Mouse (Mus musculus): ENCODE results near the gene Stx6. TPM values are rescaled to one million over a fixed set of nuclear protein-coding genes. Genes with fewer than 3 reads are reported as not detected.

The Stx6 gene
- total and polyA plus RNA-seq, 3 experiments: 26.0 to 33.4 (median 31.8) TPM

DNA sequence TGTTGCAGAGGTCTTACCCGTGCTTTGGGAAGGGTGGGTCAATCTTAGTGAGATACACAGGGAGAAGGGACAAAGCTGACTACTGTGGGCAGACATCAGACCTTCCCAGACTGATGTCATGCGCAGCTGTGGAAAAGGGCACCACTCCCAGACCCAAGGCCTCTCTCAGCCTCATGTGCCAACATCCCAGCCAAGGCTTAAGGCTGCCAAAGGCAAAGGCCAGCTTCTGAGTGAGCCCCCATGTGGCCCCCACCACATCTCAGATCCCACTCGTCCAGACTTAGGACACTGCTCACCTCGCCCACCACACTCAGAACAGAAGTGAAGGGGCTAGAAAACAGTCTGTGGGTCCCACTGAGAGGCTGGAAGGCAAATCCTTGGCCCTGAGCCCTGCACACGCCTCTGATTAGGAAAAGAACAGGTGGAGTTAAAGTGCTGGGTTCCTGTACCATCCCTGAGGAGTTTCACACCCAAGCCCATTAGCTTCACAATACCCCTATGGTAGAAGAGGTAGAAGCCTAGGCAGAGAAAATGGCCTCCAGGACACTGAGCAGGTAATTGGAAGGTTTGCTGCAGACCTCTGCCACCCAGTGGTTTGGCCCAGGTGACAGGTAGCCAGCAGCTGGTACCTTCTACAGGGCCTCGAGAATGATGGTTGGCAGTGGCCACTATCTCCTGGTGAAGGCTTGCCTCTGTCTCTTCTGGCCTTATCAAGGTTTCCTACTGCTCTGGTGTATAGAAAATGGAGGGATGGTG lies 81.6 kb downstream of the Stx6 start:
- TF ChIP-seq USF1 (IDR thresholded peaks at IDR 0.05; ENCODE audit: low read depth, low read length): no peak
- no peak for TF ChIP-seq POLR2AphosphoS2 (IDR thresholded peaks at IDR 0.05; ENCODE audit: low read depth, low read length)
- no peak for TF ChIP-seq JUND (conservative IDR thresholded peaks at IDR 0.05; ENCODE audit: low read depth, low read length)
- no peak for TF ChIP-seq EP300 (IDR thresholded peaks at IDR 0.05; ENCODE audit: low read length)
- no peak for TF ChIP-seq SIN3A (IDR thresholded peaks at IDR 0.05; ENCODE audit: low read length)
- TF ChIP-seq MAFK (IDR thresholded peaks at IDR 0.05; ENCODE audit: insufficient replicate concordance, low read length): no peak
- TF ChIP-seq ZC3H11A (IDR thresholded peaks at IDR 0.05; ENCODE audit: low read depth, low read length): no peak
- no peak for TF ChIP-seq ELF1 (IDR thresholded peaks at IDR 0.05; ENCODE audit: low read depth, low read length)
- no peak for TF ChIP-seq MEF2A (IDR thresholded peaks at IDR 0.05; ENCODE audit: borderline replicate concordance, low read depth, low read length)
- TF ChIP-seq RCOR1 (conservative IDR thresholded peaks at IDR 0.05; ENCODE audit: low read depth, low read length): no peak
- no peak for TF ChIP-seq PAX5 (IDR thresholded peaks at IDR 0.05; ENCODE audit: low read length)
- TF ChIP-seq KAT2A (IDR thresholded peaks at IDR 0.05; ENCODE audit: insufficient replicate concordance, low read length): no peak
- no peak for TF ChIP-seq GABPA (IDR thresholded peaks at IDR 0.05; ENCODE audit: insufficient replicate concordance, low read depth, low read length)
- TF ChIP-seq TCF12 (IDR thresholded peaks at IDR 0.05; ENCODE audit: low read depth, low read length): no peak
- no peak for TF ChIP-seq CHD1 (IDR thresholded peaks at IDR 0.05; ENCODE audit: low read depth, low read length)
- no peak for TF ChIP-seq ZKSCAN1 (IDR thresholded peaks at IDR 0.05; ENCODE audit: borderline replicate concordance, low read depth, low read length)
- TF ChIP-seq MAX (IDR thresholded peaks at IDR 0.05; ENCODE audit: low read length): no peak
- TF ChIP-seq TBP (conservative IDR thresholded peaks at IDR 0.05; ENCODE audit: low read depth, low read length): no peak
- TF ChIP-seq NRF1 (IDR thresholded peaks at IDR 0.05; ENCODE audit: low read depth, low read length): no peak
- TF ChIP-seq MYC (IDR thresholded peaks at IDR 0.05; ENCODE audit: low read depth, low read length): no peak
- peaks cover 2% of the 10 kb centered on the region for H3K27me3 ChIP-seq (replicated peaks)
- DNase-seq (ENCODE audit: extremely low read depth): no peak
- dilution Hi-C loops (cut with MboI; ENCODE audit: extremely low pct_ligation_motif_present, extremely low pct_unique_long_range_greater_than_20kb, low sequenced_read_pairs): no loop called here
- peaks cover 0 to 9% of the 10 kb centered on the region in 2 experiments; a peak in 2 of 4 replicates for H3K4me1 ChIP-seq (ENCODE audit: control insufficient read depth in 1 of 2, insufficient read depth in 2 of 2)
- H3K9me3 ChIP-seq (replicated peaks; ENCODE audit: low read length): peaks cover 3% of the 10 kb centered on the region
- no peak overlapping the region for H3K9ac ChIP-seq (ENCODE audit: insufficient read depth, low read depth)
- H3K4me2 ChIP-seq (ENCODE audit: insufficient read depth, low read depth, poor library complexity, severe bottlenecking): no peak overlapping the region
- H3K27ac ChIP-seq (ENCODE audit: insufficient read depth, low read depth): no peak overlapping the region
- no peaks in the 10 kb centered on the region for H3K36me3 ChIP-seq (replicated peaks in 1 of 2; ENCODE audit: control insufficient read depth in 1 of 2, insufficient read depth in 1 of 2, low read length in 1 of 2)
- H3K79me2 ChIP-seq (replicated peaks; ENCODE audit: control insufficient read depth, extremely low read depth, insufficient read depth, poor library complexity, severe bottlenecking): no peaks in the 10 kb centered on the region
- in situ Hi-C loops (cut with MboI; ENCODE audit: low pct_ligation_motif_present, low pct_unique_long_range_greater_than_20kb, low sequenced_read_pairs): no loop called here
- no peak overlapping the region for H3K4me3 ChIP-seq (replicated peaks in 1 of 3; ENCODE audit: low read depth in 2 of 3, low read length in 2 of 3, poor library complexity in 1 of 3)
